Mouse (Mus musculus) ES-Bruce4 (cell line): ENCODE measurements around the gene Gm47969. TPM values are rescaled to one million over a fixed set of nuclear protein-coding genes. Genes with fewer than 3 reads are reported as not detected.

Source experiments
- H3K27ac ChIP-seq: 2 replicates; pipeline ENCODE4 v1.5.1; 2012; ENCODE audit warnings: low read length, inconsistent platforms; ENCODE audit not compliant: insufficient read depth
- H3K27me3 ChIP-seq: 2 replicates; pipeline ENCODE4 v1.6.1; 2012; ENCODE audit warnings: mild to moderate bottlenecking, low read length, inconsistent platforms; ENCODE audit not compliant: control insufficient read depth, poor library complexity, insufficient read depth, severe bottlenecking
- H3K36me3 ChIP-seq: 2 replicates; pipeline ENCODE4 v1.6.1; 2012; ENCODE audit warnings: inconsistent platforms, mild to moderate bottlenecking, low read length, moderate library complexity; ENCODE audit not compliant: control insufficient read depth, poor library complexity, insufficient read depth, severe bottlenecking
- H3K4me1 ChIP-seq: one replicate; pipeline ENCODE4 v1.8.1; 2011; ENCODE audit warnings: low read length; ENCODE audit not compliant: control insufficient read depth, insufficient read depth
- H3K4me3 ChIP-seq: 2 replicates; pipeline ENCODE4 v1.5.1; 2011; ENCODE audit warnings: low read depth, mild to moderate bottlenecking, low read length
- H3K9ac ChIP-seq: 2 replicates; pipeline ENCODE4 v1.6.1; 2012; ENCODE audit warnings: low read depth, mild to moderate bottlenecking, inconsistent platforms; ENCODE audit not compliant: poor library complexity, severe bottlenecking
- H3K9me3 ChIP-seq: replicated peaks from 2 replicates; pipeline ENCODE4 v1.6.1; 2012; ENCODE audit warnings: mild to moderate bottlenecking, low read length, inconsistent platforms; ENCODE audit not compliant: control insufficient read depth, poor library complexity, insufficient read depth, severe bottlenecking
- CTCF ChIP-seq: IDR thresholded peaks from one replicate; pipeline ENCODE4 v1.8.1; 2011; ENCODE audit warnings: low read depth, low read length
- EP300 ChIP-seq: IDR thresholded peaks from 2 replicates; pipeline ENCODE4 v1.6.1; 2011; ENCODE audit warnings: low read depth, low read length; ENCODE audit not compliant: insufficient read depth
- POLR2A ChIP-seq: IDR thresholded peaks from one replicate; pipeline ENCODE4 v1.8.1; 2011; ENCODE audit warnings: low read length; ENCODE audit not compliant: insufficient read depth
- polyA plus RNA-seq: library from polyadenylated mRNA; stranded (reverse); fragments of >200 nt; gene quantifications from 2 replicates; pipeline ENCODE4 v1.2.4, GENCODE M21; 2011; ENCODE audit warnings: low read depth; ENCODE audit not compliant: missing spikeins, insufficient read depth, insufficient read length

The Gm47969 gene
- polyA plus RNA-seq, 1 experiment: not detected

- Histone ChIP-seq H3K9me3 (no peaks in the 10 kb centered on the region), H3K27me3 (no peaks in the 10 kb centered on the region), H3K9ac (no peak overlapping the region), H3K36me3 (no peaks in the 10 kb centered on the region), H3K27ac (no peak overlapping the region), H3K4me1 (no peaks in the 10 kb centered on the region), H3K4me3 (no peak overlapping the region)
- TF ChIP-seq POLR2A (no peak), CTCF (no peak), EP300 (no peak)
These were observed 28.2 kb upstream of the Gm47969 start for GRCm38 (mm10) chr1:83016556-83016955.

GRCm38 (mm10) chr1:83031950-83032349 lies 12.8 kb upstream of the Gm47969 start:
- H3K4me1 ChIP-seq: no peaks in the 10 kb centered on the region
- no peaks in the 10 kb centered on the region for H3K9me3 ChIP-seq
- H3K27me3 ChIP-seq: no peaks in the 10 kb centered on the region
- H3K9ac ChIP-seq: no peak overlapping the region
- no peak overlapping the region for H3K27ac ChIP-seq
- H3K4me3 ChIP-seq: no peak overlapping the region
- TF ChIP-seq CTCF (no peak), POLR2A (no peak), EP300 (no peak)
- no peaks in the 10 kb centered on the region for H3K36me3 ChIP-seq

GRCm38 (mm10) chr1:83032508-83032907 lies 12.2 kb upstream of the Gm47969 start:
- H3K27me3 ChIP-seq: no peaks in the 10 kb centered on the region
- H3K9me3 ChIP-seq: no peaks in the 10 kb centered on the region
- no peaks in the 10 kb centered on the region for H3K4me1 ChIP-seq
- H3K36me3 ChIP-seq: no peaks in the 10 kb centered on the region
- no peak for TF ChIP-seq POLR2A
- TF ChIP-seq EP300: no peak
- no peak for TF ChIP-seq CTCF
- no peak overlapping the region for H3K4me3 ChIP-seq
- H3K27ac ChIP-seq: no peak overlapping the region
- no peak overlapping the region for H3K9ac ChIP-seq

GRCm38 (mm10) chr1:83034509-83034908 lies 10.2 kb upstream of the Gm47969 start:
- Histone ChIP-seq H3K36me3 (no peaks in the 10 kb centered on the region), H3K4me3 (no peak overlapping the region)
- TF ChIP-seq POLR2A: no peak
- TF ChIP-seq EP300: no peak
- no peak for TF ChIP-seq CTCF

GRCm38 (mm10) chr1:83036892-83037667 lies 7.7 kb upstream of the Gm47969 start:
- Histone ChIP-seq H3K27ac (no peak overlapping the region), H3K36me3 (no peaks in the 10 kb centered on the region), H3K9ac (0 out of 2 replicates have a peak overlapping the region, but pooled peaks have one; percentile 14), H3K9me3 (no peaks in the 10 kb centered on the region), H3K27me3 (no peaks in the 10 kb centered on the region), H3K4me1 (no peaks in the 10 kb centered on the region), H3K4me3 (no peak overlapping the region)
- TF ChIP-seq CTCF: no peak
- no peak for TF ChIP-seq POLR2A
- TF ChIP-seq EP300: no peak

More at GRCm38 (mm10) chr1:83034509-83034908, 10.2 kb upstream of the Gm47969 start:
- Histone ChIP-seq H3K27me3 (no peaks in the 10 kb centered on the region), H3K4me1 (no peaks in the 10 kb centered on the region), H3K27ac (no peak overlapping the region), H3K9ac (no peak overlapping the region), H3K9me3 (no peaks in the 10 kb centered on the region)

GRCm38 (mm10) chr1:83038109-83038672 lies 6.5 kb upstream of the Gm47969 start, which contains the start of gene Slc19a3:
Slc19a3 (minus strand) TSS chr1:83038448.
- Histone ChIP-seq H3K9ac (peak within 1 kb of the TSS; percentile 14; the same call in 1 of the 2 replicates), H3K4me1 (no peaks in the 10 kb centered on the region), H3K4me3 (peak within 1 kb of the TSS; percentile 62), H3K9me3 (no peaks in the 10 kb centered on the region), H3K36me3 (no peaks in the 10 kb centered on the region), H3K27ac (peak within 1 kb of the TSS; percentile 45), H3K27me3 (no peaks in the 10 kb centered on the region)
- TF ChIP-seq POLR2A: no peak
- no peak for TF ChIP-seq CTCF
- no peak for TF ChIP-seq EP300
